Mouse (Mus musculus) midbrain, embryonic 14.5 days (tissue): ENCODE measurements around the gene St13. TPM values are rescaled to one million over a fixed set of nuclear protein-coding genes. Genes with fewer than 3 reads are reported as not detected.
A peak's percentile ranks its signal among the peaks of the same experiment; 100 is the strongest.

Experiments
- ATAC-seq: fragments of 200-750 bp; cut with Nextera tagmentation; 2 replicates; pipeline ENCODE4 v1.8.0; 2017; ENCODE audit warnings: moderate number of reproducible peaks, moderate library complexity; ENCODE audit not compliant: low FRiP score, low TSS enrichment
- DNase-seq: peaks from one replicate; pipeline ENCODE4 v3.0.0-alpha.2; 2015
- H3K27ac ChIP-seq: fragments of 300-500 bp; sonication (generic); replicated peaks from 2 replicates; pipeline ENCODE4 v1.5.1; 2014; ENCODE audit warnings: mild to moderate bottlenecking, low read depth, low read length, moderate library complexity
- H3K27me3 ChIP-seq: fragments of 300-500 bp; sonication (generic); 2 replicates; pipeline ENCODE4 v1.6.1; 2014; ENCODE audit warnings: low read length, control low read depth, mixed read lengths; ENCODE audit not compliant: control insufficient read depth, insufficient read depth
- H3K36me3 ChIP-seq: fragments of 300-500 bp; sonication (generic); 2 replicates; pipeline ENCODE4 v1.6.1; 2014; ENCODE audit warnings: low read length, control low read depth; ENCODE audit not compliant: control insufficient read depth, insufficient read depth
- H3K4me1 ChIP-seq: fragments of 300-500 bp; sonication (generic); 2 replicates; pipeline ENCODE4 v1.6.1; 2014; ENCODE audit warnings: mild to moderate bottlenecking, antibody characterized with exemption, low read length, control low read depth; ENCODE audit not compliant: control insufficient read depth, insufficient read depth
- H3K4me2 ChIP-seq: fragments of 300-500 bp; sonication (generic); 2 replicates; pipeline ENCODE4 v1.6.1; 2014; ENCODE audit warnings: mild to moderate bottlenecking, low read length, moderate library complexity
- H3K4me3 ChIP-seq: fragments of 300-500 bp; sonication (generic); replicated peaks from 2 replicates; pipeline ENCODE4 v1.5.1; 2014; ENCODE audit warnings: low read depth, low read length
- H3K9ac ChIP-seq: fragments of 300-500 bp; sonication (generic); replicated peaks from 2 replicates; pipeline ENCODE4 v1.6.1; 2014; ENCODE audit warnings: mild to moderate bottlenecking, low read length, moderate library complexity
- H3K9me3 ChIP-seq: fragments of 300-500 bp; sonication (generic); 2 replicates; pipeline ENCODE4 v1.6.1; 2016; ENCODE audit warnings: low read length, control low read depth, mixed read lengths; ENCODE audit not compliant: control insufficient read depth
- WGBS: fragments of 180-500 bp; shearing (Covaris S2); extraction: QIAGEN DNeasy Blood & Tissue Kit; methylation state at CpG from one replicate; pipeline ENCODE4 v1.1.7; 2014; 5-methylcytosine and 5-hydroxymethylcytosine counted together
- polyA plus RNA-seq: library from polyadenylated mRNA; unstranded; fragments of >200 nt; fragmentation: Nextera tagmentation; extraction: Ambion mirVana; gene quantifications from 2 replicates; pipeline ENCODE4 v1.2.1, GENCODE M21; 2014

St13 gene
- 176 and 179 TPM in 2 replicates for polyA plus RNA-seq

DNA sequence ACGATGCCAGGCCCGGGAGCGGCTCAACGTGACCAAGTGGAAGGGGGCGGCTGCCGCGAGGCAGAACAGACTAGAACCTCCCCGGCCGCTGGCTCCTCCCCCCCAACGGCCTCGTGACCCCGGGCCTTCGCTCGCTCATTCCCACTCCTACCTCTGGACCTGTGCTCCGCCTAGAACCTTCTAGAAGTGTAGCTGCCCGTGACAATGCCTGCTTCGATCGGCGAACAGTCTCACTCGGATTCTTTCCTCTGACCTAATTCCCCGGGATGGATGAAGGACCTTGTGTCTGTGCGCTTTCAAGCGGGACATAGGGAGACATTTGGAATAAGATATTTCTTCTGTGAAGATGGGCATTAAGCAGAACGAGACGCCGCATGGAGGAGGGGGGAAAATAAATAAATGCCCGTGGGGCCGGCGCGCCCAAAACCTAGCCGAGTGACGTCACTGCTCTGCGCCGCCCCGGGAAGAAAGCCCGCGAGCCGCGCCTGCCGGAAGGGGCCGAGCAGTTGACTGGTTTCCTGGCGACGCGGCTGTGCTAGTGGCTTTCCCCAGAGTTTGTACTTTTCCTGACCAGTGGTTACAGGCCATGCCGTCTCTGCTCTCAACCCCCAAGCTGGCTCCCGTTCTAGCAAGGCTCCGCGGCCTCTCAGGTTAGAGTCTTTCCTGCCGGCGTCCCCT lies at the start of gene St13, which contains the start of gene Xpnpep3:
Gene St13 (minus strand): TSS at position 440 of the 678 bp plus-strand sequence.
Gene Xpnpep3 (plus strand): TSS at position 501 of the 678 bp plus-strand sequence.
- H3K27me3 ChIP-seq: no peaks in the 10 kb centered on the region
- ATAC-seq (peak; percentile 98), DNase-seq (peak; percentile 98)
- peak within 1 kb of the TSS; percentile 71 for H3K4me2 ChIP-seq
- H3K27ac ChIP-seq: peak within 1 kb of the TSS; percentile 93
- H3K9me3 ChIP-seq: no peaks in the 10 kb centered on the region
- peaks cover 25% of the 10 kb centered on the region for H3K4me1 ChIP-seq
- H3K4me3 ChIP-seq: peak within 1 kb of the TSS; percentile 91
- 0 out of 2 replicates have a peak, but pooled peaks cover 2% of the 10 kb centered on the region for H3K36me3 ChIP-seq
- WGBS: under 1% methylated on average over 50 of the region's 50 CpGs
- H3K9ac ChIP-seq: peak within 1 kb of the TSS; percentile 94

DNA sequence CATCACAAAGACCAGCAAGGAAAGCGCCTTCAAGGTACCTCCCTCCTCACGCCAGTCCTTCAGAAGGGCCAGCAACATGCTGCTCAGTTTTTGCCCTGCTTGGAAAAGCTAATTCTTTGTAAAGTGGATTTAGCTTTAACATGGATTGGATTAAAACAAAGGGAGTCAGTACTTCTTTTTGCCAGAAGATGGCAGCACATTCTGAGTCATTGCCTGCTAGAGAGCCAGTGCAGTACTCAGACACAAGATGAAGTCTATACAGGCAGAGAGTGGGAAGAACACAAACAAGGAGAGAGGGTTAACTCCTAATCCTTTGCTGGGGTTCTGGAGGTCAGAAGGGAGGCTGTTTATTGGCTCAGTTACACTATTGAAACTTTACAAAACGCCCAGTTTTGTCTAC lies 48.6 kb upstream of the St13 start:
- H3K9ac ChIP-seq: no peak overlapping the region
- H3K4me3 ChIP-seq: no peak overlapping the region
- ATAC-seq (no peak), DNase-seq (peak; percentile 91)
- whole genome bisulfite sequencing: 45% methylated on average over 3 of the region's 3 CpGs
- no peak overlapping the region for H3K4me2 ChIP-seq
- peaks cover 37% of the 10 kb centered on the region for H3K36me3 ChIP-seq
- H3K27me3 ChIP-seq: no peaks in the 10 kb centered on the region
- H3K9me3 ChIP-seq: no peaks in the 10 kb centered on the region
- no peaks in the 10 kb centered on the region for H3K4me1 ChIP-seq
- H3K27ac ChIP-seq: no peak overlapping the region

DNA sequence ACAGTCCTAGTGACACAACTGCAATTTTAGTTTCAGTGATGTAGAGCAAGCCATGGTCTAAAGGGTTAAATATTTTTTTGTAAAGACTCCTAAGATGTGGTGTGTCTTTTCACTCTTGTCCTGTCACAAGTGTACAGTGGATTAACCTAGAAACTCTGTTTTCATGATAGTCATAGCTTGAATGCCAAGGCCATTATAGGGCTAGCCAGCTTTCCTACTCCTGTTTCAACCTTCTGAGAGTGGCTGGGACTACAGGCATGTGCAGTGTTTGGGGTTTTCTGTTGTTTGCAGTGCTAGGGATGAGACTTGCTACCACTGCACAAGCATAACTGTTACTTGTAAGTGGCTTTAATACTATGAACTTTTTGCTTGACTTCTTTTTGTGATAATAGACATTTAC lies 39.4 kb upstream of the St13 start:
- DNase-seq (no peak), ATAC-seq (no peak)
- Histone ChIP-seq H3K9me3 (no peaks in the 10 kb centered on the region), H3K4me3 (no peak overlapping the region), H3K9ac (no peak overlapping the region), H3K4me1 (no peaks in the 10 kb centered on the region), H3K36me3 (peaks cover 16% of the 10 kb centered on the region), H3K27ac (no peak overlapping the region), H3K4me2 (no peak overlapping the region), H3K27me3 (no peaks in the 10 kb centered on the region)

DNA sequence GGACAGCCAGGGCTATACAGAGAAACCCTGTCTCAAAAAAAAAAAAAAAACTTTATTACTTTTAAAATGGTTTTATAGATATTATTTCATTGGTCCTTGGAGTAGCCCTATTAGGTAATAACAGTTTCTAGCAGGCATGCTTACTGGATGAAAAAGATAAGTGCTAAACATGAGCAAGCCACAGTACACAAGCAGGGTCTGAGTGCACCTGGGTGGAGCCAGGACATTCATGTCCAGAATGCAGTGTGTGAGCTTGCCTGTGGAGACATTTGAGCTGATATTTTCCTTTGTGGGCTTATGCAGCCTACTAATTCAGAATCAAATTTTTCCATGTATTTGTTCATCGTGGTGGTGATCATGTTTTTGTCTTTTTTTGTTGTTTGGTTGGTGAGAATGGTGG lies 38.5 kb upstream of the St13 start:
- Histone ChIP-seq H3K4me3 (no peak overlapping the region), H3K27me3 (no peaks in the 10 kb centered on the region), H3K9ac (no peak overlapping the region), H3K9me3 (no peaks in the 10 kb centered on the region), H3K36me3 (peaks cover 16% of the 10 kb centered on the region), H3K4me1 (no peaks in the 10 kb centered on the region), H3K4me2 (no peak overlapping the region), H3K27ac (no peak overlapping the region)
- DNase-seq: no peak
- WGBS: 97% methylated on average over 1 of the region's 1 CpGs
- ATAC-seq: no peak

DNA sequence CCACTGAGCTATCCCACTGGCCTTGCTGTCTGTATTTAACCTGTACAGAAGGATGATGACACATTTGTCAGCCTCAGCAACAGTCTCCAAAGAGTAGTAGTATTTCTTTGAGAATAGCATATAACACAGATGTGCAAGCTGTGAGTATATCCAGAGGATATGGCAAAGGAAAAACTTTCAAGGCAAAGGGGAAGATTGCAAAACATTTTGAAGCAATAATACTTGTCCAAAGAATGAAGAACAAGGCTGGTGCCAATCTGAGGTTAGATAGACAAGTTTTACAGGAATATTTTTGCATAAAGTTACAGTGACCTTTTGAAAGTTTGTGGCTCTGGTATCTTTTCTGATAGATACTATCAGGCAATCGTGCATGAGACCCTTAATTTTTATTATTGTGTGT lies 31.3 kb upstream of the St13 start:
- no peaks in the 10 kb centered on the region for H3K27me3 ChIP-seq
- no peak overlapping the region for H3K4me2 ChIP-seq
- ATAC-seq: no peak
- 84% methylated on average over 1 of the region's 1 CpGs for WGBS
- no peak overlapping the region for H3K4me3 ChIP-seq
- no peaks in the 10 kb centered on the region for H3K9me3 ChIP-seq
- peaks cover 37% of the 10 kb centered on the region for H3K36me3 ChIP-seq
- no peak overlapping the region for H3K9ac ChIP-seq
- no peak for DNase-seq
- no peak overlapping the region for H3K27ac ChIP-seq
- no peaks in the 10 kb centered on the region for H3K4me1 ChIP-seq

DNA sequence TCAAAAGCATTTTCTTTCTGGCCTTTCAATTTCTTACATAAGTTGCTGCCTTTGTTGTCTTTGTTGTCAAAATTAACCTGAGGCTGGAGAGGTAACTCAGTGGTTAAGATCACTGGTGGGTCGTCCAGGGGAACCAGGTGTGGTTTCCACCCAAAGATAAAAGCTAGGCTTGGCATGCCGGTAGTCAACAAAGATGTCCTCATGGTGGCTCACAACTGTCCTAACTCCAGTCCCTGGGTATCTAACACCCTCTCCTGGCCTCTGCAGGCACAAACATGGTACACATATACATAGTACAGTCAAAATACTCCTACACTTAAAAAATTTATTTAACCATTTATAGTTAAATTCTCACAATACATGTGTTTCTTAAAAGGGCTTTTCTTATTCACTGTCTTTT lies 28.1 kb upstream of the St13 start:
- Histone ChIP-seq H3K9ac (no peak overlapping the region), H3K27me3 (no peaks in the 10 kb centered on the region), H3K4me3 (no peak overlapping the region), H3K9me3 (no peaks in the 10 kb centered on the region), H3K36me3 (peaks cover 40% of the 10 kb centered on the region), H3K27ac (no peak overlapping the region), H3K4me1 (no peaks in the 10 kb centered on the region), H3K4me2 (no peak overlapping the region)
- no peak for DNase-seq
- 95% methylated on average over 2 of the region's 2 CpGs for whole genome bisulfite sequencing
- no peak for ATAC-seq

DNA sequence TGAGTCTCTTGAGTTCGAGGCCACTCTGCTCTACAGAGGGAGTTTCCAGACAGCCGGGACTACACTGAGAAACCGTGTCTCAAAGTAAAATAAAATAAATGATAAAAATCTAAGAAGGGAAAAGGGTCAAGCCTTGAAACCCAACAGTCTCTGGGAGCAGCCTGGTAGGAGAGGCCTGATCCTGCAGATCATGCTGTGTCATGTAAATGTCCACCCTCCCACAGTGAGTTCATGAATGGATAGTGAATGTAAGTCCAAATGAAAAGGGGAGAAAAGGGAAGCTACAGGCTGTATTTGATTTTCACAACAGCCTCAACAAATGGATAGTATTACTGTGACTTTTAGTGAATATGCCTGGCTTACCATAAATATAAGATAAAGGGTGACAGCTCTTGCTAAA lies 25.4 kb upstream of the St13 start:
- Histone ChIP-seq H3K4me2 (no peak overlapping the region), H3K36me3 (peaks cover 18% of the 10 kb centered on the region), H3K27me3 (no peaks in the 10 kb centered on the region), H3K4me1 (no peaks in the 10 kb centered on the region), H3K27ac (no peak overlapping the region), H3K9ac (no peak overlapping the region), H3K9me3 (no peaks in the 10 kb centered on the region), H3K4me3 (no peak overlapping the region)
- WGBS: 79% methylated on average over 3 of the region's 3 CpGs
- DNase-seq: no peak
- ATAC-seq: no peak

DNA sequence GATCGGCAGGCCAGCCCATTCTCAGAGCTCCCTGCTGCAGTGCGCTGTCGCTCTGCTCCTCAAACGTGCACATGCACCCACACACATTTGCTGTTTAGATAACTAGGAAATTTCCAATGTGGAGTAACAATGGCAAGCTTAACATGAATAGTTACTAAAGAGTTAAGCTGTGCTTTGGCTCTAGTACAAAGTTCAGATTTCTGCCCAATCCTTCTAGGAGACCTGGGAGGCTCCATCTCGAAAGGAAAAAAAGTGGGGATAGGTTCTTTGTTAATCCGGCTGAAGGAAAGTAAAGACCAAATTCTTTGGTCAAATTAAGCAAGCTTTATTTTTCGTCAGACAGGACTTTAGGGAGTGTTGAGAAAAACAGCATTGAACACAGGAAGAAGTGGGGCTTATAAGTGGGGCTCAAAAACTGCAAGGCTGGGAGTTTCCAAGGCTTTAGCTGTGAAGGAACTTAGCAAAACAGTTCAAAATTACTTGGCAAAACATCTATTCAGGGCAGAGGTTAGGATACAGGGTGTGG lies 22.3 kb upstream of the St13 start:
- Histone ChIP-seq H3K9me3 (no peaks in the 10 kb centered on the region), H3K27me3 (no peaks in the 10 kb centered on the region), H3K36me3 (0 out of 2 replicates have a peak, but pooled peaks cover 4% of the 10 kb centered on the region), H3K4me2 (no peak overlapping the region), H3K4me3 (no peak overlapping the region), H3K27ac (no peak overlapping the region), H3K9ac (no peak overlapping the region), H3K4me1 (no peaks in the 10 kb centered on the region)
- no peak for DNase-seq
- no peak for ATAC-seq
- WGBS: 73% methylated on average over 7 of the region's 7 CpGs

DNA sequence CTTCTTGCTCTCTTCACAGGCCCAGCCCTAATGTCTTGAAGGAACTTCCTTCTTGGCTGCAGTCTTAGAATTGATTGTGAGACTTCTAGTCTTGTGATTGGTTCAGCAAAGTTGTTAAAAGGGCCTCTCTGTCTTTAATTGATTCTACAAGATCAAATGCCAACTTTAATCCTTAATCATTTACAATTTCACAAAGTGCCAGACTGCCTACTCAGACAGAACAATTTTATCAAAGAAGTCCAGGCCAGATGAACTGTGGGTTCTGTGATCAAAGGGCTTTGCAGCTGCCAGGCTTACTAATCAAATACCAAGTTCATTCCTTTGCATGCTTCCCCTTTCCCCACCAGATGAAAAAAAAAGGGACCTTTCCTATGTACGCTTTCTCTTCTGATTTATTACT lies 21.6 kb upstream of the St13 start:
- Histone ChIP-seq H3K4me1 (no peaks in the 10 kb centered on the region), H3K27ac (no peak overlapping the region), H3K27me3 (no peaks in the 10 kb centered on the region), H3K9ac (no peak overlapping the region), H3K4me2 (no peak overlapping the region), H3K9me3 (no peaks in the 10 kb centered on the region), H3K36me3 (0 out of 2 replicates have a peak, but pooled peaks cover 2% of the 10 kb centered on the region), H3K4me3 (no peak overlapping the region)
- ATAC-seq: no peak
- 78% methylated on average over 1 of the region's 1 CpGs for WGBS
- peak; percentile 0 for DNase-seq
